Comparison of ENCODE assay signal across 8 mouse cellular contexts in the genomic region with DNA sequence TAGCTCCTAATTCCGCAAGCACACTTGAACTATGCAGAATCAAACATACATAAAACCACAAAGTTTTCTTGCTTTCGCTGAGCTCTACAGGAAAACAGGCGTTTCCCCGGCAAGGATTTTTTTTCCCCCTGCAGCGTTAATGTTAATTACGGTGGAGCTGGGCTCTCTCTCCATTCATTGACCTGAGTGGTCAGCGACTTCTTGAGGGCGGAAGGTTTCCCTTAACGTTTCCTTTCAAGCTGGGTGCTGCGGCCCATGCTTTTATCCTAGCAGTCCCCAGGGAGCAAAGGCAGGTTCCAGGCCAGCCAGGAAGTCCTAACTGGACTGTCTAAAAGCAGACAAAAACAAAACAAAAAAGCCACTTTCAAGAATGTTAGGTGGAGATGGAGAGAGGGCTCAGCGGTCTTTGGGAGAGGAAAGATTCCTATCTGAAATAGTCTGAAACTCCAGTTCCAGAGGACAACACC. TPM values are rescaled to one million over a fixed set of nuclear protein-coding genes. Genes with fewer than 3 reads are reported as not detected.
DNase-seq lines count a peak whose midpoint lies in the region; ATAC-seq and TF ChIP-seq lines count a peak whose summit lies in the region.

No protein-coding gene starts in this region.

- H3K4me3 ChIP-seq in forebrain, embryonic 15.5 days, result peak overlapping the region; percentile 67
- H3K4me3 ChIP-seq in myocyte, result peak overlapping the region; percentile 32

- ATAC-seq in forebrain, embryonic 15.5 days (replicated peaks), result no peak

- H3K4me2 ChIP-seq in forebrain, embryonic 15.5 days (replicated peaks), result peak overlapping the region; percentile 76
- H3K4me2 ChIP-seq in myocyte (ENCODE audit: low read depth), result peak overlapping the region; percentile 97

- H3K9ac ChIP-seq in forebrain, embryonic 15.5 days (replicated peaks), result peak overlapping the region; percentile 65; the same call in 1 of the 2 replicates

- no peaks in the 10 kb centered on the region; the same call in 1 of the 2 replicates for H3K27me3 ChIP-seq in forebrain, embryonic 15.5 days
- H3K27me3 ChIP-seq in myocyte (ENCODE audit: control insufficient read depth, insufficient read depth, insufficient read length), result no peaks in the 10 kb centered on the region

- H3K79me2 ChIP-seq in myocyte (ENCODE audit: control insufficient read depth, insufficient read depth), result no peaks in the 10 kb centered on the region

- peaks cover 42% of the 10 kb centered on the region for H3K36me3 ChIP-seq in forebrain, embryonic 15.5 days
- peaks cover 21% of the 10 kb centered on the region for H3K36me3 ChIP-seq in myocyte (ENCODE audit: control insufficient read depth, insufficient read depth)

- peak overlapping the region; percentile 45 for H3ac ChIP-seq in myocyte (ENCODE audit: control insufficient read depth, insufficient read length)

- H3K27ac ChIP-seq in forebrain, embryonic 15.5 days (replicated peaks), result no peak overlapping the region

- no peak for TF ChIP-seq POLR2A in myocyte (IDR thresholded peaks at IDR 0.05; ENCODE audit: insufficient read length, low read depth)

- peak; percentile 10 for DNase-seq in lung, postnatal 36 days
- DNase-seq in lung, postnatal 4 days, result no peak
- peak; percentile 48 for DNase-seq in kidney, adult 9 months
- no peak for DNase-seq in frontal cortex, postnatal 36 days (ENCODE audit: low spot score in 2 of 2)
- no peak for DNase-seq in right cerebral cortex, postnatal 10 days (ENCODE audit: low spot score in 2 of 2)
- DNase-seq in gastrocnemius, postnatal 10 days, result no peak

- peaks cover 27% of the 10 kb centered on the region for H3K4me1 ChIP-seq in forebrain, embryonic 15.5 days

- no peaks in the 10 kb centered on the region for H3K9me3 ChIP-seq in forebrain, embryonic 15.5 days

- 6% methylated on average over 11 of the region's 11 CpGs for WGBS in forebrain, embryonic 15.5 days

TF ChIP-seq in myocyte, 11 proteins besides CTCF, POLR2A, EP300 and RAD21:
- no peak for TF ChIP-seq MYOD1 (IDR thresholded peaks at IDR 0.05; ENCODE audit: control insufficient read depth in 1 of 3, insufficient read length in 2 of 3, low read depth in 2 of 3)

RNA-seq across cellular contexts. Expression of a gene that starts 3.1 kb away (rescaled TPM):
- 96.9 and 98.6 TPM in 2 replicates for polyA plus RNA-seq in forebrain, embryonic 15.5 days (2015; fragmentation: Nextera tagmentation; extraction: Ambion mirVana)
- polyA plus RNA-seq in myocyte (2012; fragmentation: generic; extraction: Trizol), result 82.3 TPM
- 10 to 100 TPM; 17.7 to 26.2 TPM for total RNA-seq in gastrocnemius, postnatal 10 days (2021)

RNA-seq across cellular contexts. Expression of a gene that starts 33.9 kb away (rescaled TPM):
- polyA plus RNA-seq in forebrain, embryonic 15.5 days (2015; fragmentation: Nextera tagmentation; extraction: Ambion mirVana), result 185 and 191 TPM in 2 replicates
- 220 TPM for polyA plus RNA-seq in myocyte (2012; fragmentation: generic; extraction: Trizol)
- 100 to 1,000 TPM; 220 to 226 TPM for total RNA-seq in gastrocnemius, postnatal 10 days (2021)

RNA-seq across cellular contexts. Expression of a gene that starts 40.7 kb away (rescaled TPM):
- 59.4 and 61.3 TPM in 2 replicates for polyA plus RNA-seq in forebrain, embryonic 15.5 days (2015; fragmentation: Nextera tagmentation; extraction: Ambion mirVana)
- polyA plus RNA-seq in myocyte (2012; fragmentation: generic; extraction: Trizol), result 43.7 TPM
- total RNA-seq in gastrocnemius, postnatal 10 days (2021), result 10 to 100 TPM; 64.5 to 81.1 TPM

RNA-seq across cellular contexts. Expression of a gene that starts 44.6 kb away (rescaled TPM):
- polyA plus RNA-seq in forebrain, embryonic 15.5 days (2015; fragmentation: Nextera tagmentation; extraction: Ambion mirVana), result 9.2 and 9.8 TPM in 2 replicates
- 3.1 TPM for polyA plus RNA-seq in myocyte (2012; fragmentation: generic; extraction: Trizol)
- total RNA-seq in gastrocnemius, postnatal 10 days (2021), result 1 to 10 TPM; 2.1 to 4.5 TPM

Comparison
In these comparisons a context has a peak if more than half of its experiments do, and no peak if none do; other contexts are left out.
1. DNase-seq: peak in lung, postnatal 36 days (single experiment) and kidney, adult 9 months (single experiment); none in lung, postnatal 4 days (0 of 2), frontal cortex, postnatal 36 days (0 of 2), right cerebral cortex, postnatal 10 days (0 of 2) and gastrocnemius, postnatal 10 days (single experiment).